ENCODE assay signal across 7 mouse cellular contexts in genomic region chr12:52835291-52835742, GRCm38 (mm10).
DNase-seq lines count a peak whose midpoint lies in the region; ATAC-seq and TF ChIP-seq lines count a peak whose summit lies in the region.

No protein-coding gene starts in this region.

- peak; percentile 65 for ATAC-seq in liver, postnatal 0 days
- no peak for ATAC-seq in embryonic facial prominence, embryonic 15.5 days (ENCODE audit: insufficient number of reproducible peaks, low FRiP score, low TSS enrichment, low read depth)
- ATAC-seq in megakaryocyte-erythroid progenitor cell, adult 5-6 weeks (replicated peaks; ENCODE audit: low FRiP score, low TSS enrichment, poor library complexity, severe bottlenecking) = no peak

- no peak overlapping the region for H3K4me2 ChIP-seq in liver, postnatal 0 days (ENCODE audit: low read depth, low read length)
- H3K4me2 ChIP-seq in embryonic facial prominence, embryonic 15.5 days (replicated peaks) = 0 out of 2 replicates have a peak overlapping the region, but pooled peaks have one; percentile 27

- no peak for TF ChIP-seq CTCF in liver, postnatal 0 days (IDR thresholded peaks at IDR 0.05; ENCODE audit: low read depth)

- intact Hi-C loops in left cerebral cortex, postnatal 36 days (cut with DNase I) = loop anchor here (5.0 to 10.0 kb wide), 2 partner anchors 62 to 801 kb away; no protein-coding TSS in a partner anchor

- WGBS in liver, postnatal 0 days (ENCODE audit: insufficient replicate concordance) = 66% methylated on average over 6 of the region's 6 CpGs
- 18% methylated on average over 6 of the region's 6 CpGs for WGBS in embryonic facial prominence, embryonic 15.5 days

- H3K9ac ChIP-seq in liver, postnatal 0 days (replicated peaks) = no peak overlapping the region
- no peak overlapping the region for H3K9ac ChIP-seq in embryonic facial prominence, embryonic 15.5 days

- no peak overlapping the region for H3K4me3 ChIP-seq in liver, postnatal 0 days (ENCODE audit: low read depth, low read length)
- H3K4me3 ChIP-seq in embryonic facial prominence, embryonic 15.5 days (replicated peaks) = no peak overlapping the region

- no peaks in the 10 kb centered on the region for H3K27me3 ChIP-seq in liver, postnatal 0 days (ENCODE audit: insufficient read depth, low read length)
- no peaks in the 10 kb centered on the region for H3K27me3 ChIP-seq in embryonic facial prominence, embryonic 15.5 days

- no peak for TF ChIP-seq EP300 in liver, postnatal 0 days (IDR thresholded peaks at IDR 0.05; ENCODE audit: low read depth)

- H3K36me3 ChIP-seq in liver, postnatal 0 days (replicated peaks; ENCODE audit: insufficient read depth, low read length) = no peaks in the 10 kb centered on the region
- H3K36me3 ChIP-seq in embryonic facial prominence, embryonic 15.5 days = no peaks in the 10 kb centered on the region

- no peaks in the 10 kb centered on the region for H3K4me1 ChIP-seq in liver, postnatal 0 days (ENCODE audit: insufficient read depth)
- H3K4me1 ChIP-seq in embryonic facial prominence, embryonic 15.5 days = peaks cover 39% of the 10 kb centered on the region

- H3K27ac ChIP-seq in liver, postnatal 0 days (ENCODE audit: low read depth) = no peak overlapping the region
- H3K27ac ChIP-seq in embryonic facial prominence, embryonic 15.5 days (replicated peaks) = peak overlapping the region; percentile 87

- no peaks in the 10 kb centered on the region for H3K9me3 ChIP-seq in liver, postnatal 0 days (ENCODE audit: low read length)
- H3K9me3 ChIP-seq in embryonic facial prominence, embryonic 15.5 days (replicated peaks) = no peaks in the 10 kb centered on the region

- DNase-seq in liver, postnatal 0 days = no peak
- no peak for DNase-seq in liver
- peak; percentile 26 for DNase-seq in hindlimb bud, embryonic 11.5 days (ENCODE audit: extremely low spot score, low read depth, low spot score)
- peak; percentile 86 for DNase-seq in retina, postnatal 1 day
- DNase-seq in left cerebral cortex, postnatal 36 days (ENCODE audit: low spot score in 2 of 2) = no peak

Comparison
In these comparisons a context has a peak if more than half of its experiments do, and no peak if none do; other contexts are left out.
1. DNase-seq: peak in hindlimb bud, embryonic 11.5 days (single experiment) and retina, postnatal 1 day (single experiment); none in liver, postnatal 0 days (single experiment), liver (single experiment) and left cerebral cortex, postnatal 36 days (0 of 2).